Mouse (Mus musculus) embryonic fibroblast, embryonic 13.5 days (primary cell): ENCODE measurements around the gene Hdac7. TPM values are rescaled to one million over a fixed set of nuclear protein-coding genes. Genes with fewer than 3 reads are reported as not detected.

ENCODE experiments used
- H3K27ac ChIP-seq: 2 replicates; pipeline ENCODE4 v1.5.1; 2012; ENCODE audit warnings: low read length, control low read depth, inconsistent platforms; ENCODE audit not compliant: insufficient read depth
- H3K4me1 ChIP-seq: 2 replicates; pipeline ENCODE4 v1.6.1; 2011; ENCODE audit warnings: low read length; ENCODE audit not compliant: control insufficient read depth, insufficient read depth
- H3K4me3 ChIP-seq: 2 replicates; pipeline ENCODE4 v1.5.1; 2011; ENCODE audit warnings: mild to moderate bottlenecking, control low read depth, low read length; ENCODE audit not compliant: insufficient read depth
- CTCF ChIP-seq: IDR thresholded peaks from 2 replicates; pipeline ENCODE4 v1.5.1; 2011; ENCODE audit warnings: mild to moderate bottlenecking, control low read depth, low read length, moderate library complexity, borderline replicate concordance; ENCODE audit not compliant: insufficient read depth
- POLR2A ChIP-seq: IDR thresholded peaks from 2 replicates; pipeline ENCODE4 v1.6.1; 2011; ENCODE audit warnings: low read depth, mild to moderate bottlenecking, control low read depth, low read length, moderate library complexity
- polyA plus RNA-seq: library from polyadenylated mRNA; stranded (reverse); fragments of >200 nt; gene quantifications from 2 replicates; pipeline ENCODE4 v1.2.4, GENCODE M21; 2011; ENCODE audit warnings: low read depth; ENCODE audit not compliant: missing spikeins, insufficient read length

Hdac7 gene
- polyA plus RNA-seq, 1 experiment = 60.1 TPM

- Histone ChIP-seq H3K27ac (peak overlapping the region; percentile 87), H3K4me1 (peaks cover 13% of the 10 kb centered on the region), H3K4me3 (no peak overlapping the region)
- TF ChIP-seq CTCF (no peak), POLR2A (no peak)
These were observed 7.4 kb downstream of the Hdac7 start for GRCm38 (mm10) chr15:97836894-97837247.

- no peak for TF ChIP-seq POLR2A
- H3K4me1 ChIP-seq = peaks cover 13% of the 10 kb centered on the region
- H3K4me3 ChIP-seq = no peak overlapping the region
- H3K27ac ChIP-seq = peak overlapping the region; percentile 87
These were observed 8.0 kb downstream of the Hdac7 start for GRCm38 (mm10) chr15:97836153-97836893.

DNA sequence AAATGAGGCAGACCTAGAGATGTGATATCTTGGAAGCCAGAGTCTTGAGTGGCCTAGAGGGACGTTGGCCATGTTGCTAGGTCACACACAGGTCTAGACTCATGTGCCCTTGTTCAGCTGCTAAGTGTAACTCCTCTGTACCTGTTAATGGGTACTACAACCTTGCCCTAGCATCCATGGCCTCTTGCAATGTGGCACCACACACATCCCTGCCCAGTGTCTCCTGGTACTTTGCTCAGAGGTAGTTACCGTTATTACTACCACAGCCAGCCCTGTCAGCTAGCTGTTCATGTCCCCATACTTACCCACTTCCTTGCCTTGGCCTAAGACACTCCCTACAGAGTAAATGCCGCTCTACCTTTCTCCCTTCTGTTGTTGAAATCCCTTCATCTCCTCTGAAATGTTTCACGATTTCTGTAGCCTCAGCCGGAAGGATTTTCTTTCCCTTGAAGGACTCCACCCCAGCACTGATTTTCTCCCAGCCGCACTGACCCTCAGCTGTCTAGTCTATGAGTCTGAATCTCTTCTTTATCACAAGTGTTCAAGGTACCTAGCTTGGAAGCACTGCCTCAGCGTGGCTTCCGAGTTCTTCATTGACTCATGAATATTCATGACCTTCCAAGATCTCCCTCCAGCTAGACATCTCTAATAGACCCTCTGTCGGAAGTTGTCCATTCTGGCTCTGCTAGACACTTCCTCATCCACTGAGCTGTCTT is 11.4 kb downstream of the Hdac7 start:
- Histone ChIP-seq H3K27ac (peak overlapping the region; percentile 97), H3K4me3 (no peak overlapping the region), H3K4me1 (peaks cover 19% of the 10 kb centered on the region)
- TF ChIP-seq CTCF (no peak), POLR2A (no peak; the same call in 1 of the 2 replicates)

DNA sequence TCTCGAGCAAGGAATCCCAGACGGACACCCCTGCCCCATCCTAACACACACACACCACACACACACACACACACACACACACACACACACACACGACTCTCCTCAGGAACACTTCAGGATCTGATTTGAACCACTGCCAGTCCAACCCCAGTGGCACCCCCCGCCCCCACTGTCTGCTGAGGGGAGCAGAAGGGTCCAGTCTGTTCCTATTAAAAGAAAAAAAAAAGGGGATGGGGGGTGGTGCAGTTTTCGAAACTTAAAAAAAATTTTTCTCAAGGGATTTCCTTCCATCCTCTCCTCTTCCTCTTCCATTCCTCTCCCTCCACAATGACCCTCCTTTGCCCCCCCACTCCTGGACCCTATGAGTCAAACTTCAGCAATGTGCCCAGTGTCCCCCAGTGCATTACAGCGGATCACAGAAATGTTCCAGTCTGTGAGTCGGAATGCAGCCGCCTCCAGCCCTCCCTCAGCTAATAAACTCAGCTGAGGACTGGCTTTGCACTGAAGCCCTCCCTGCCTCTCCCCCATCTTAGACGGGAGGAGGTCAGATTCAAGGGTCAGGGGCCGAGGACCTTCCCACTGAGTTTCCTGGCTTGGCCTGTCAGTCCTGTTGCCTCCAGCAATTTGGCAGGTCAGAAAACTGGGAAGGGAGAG is 12.2 kb downstream of the Hdac7 start:
- H3K27ac ChIP-seq = peak overlapping the region; percentile 97

DNA sequence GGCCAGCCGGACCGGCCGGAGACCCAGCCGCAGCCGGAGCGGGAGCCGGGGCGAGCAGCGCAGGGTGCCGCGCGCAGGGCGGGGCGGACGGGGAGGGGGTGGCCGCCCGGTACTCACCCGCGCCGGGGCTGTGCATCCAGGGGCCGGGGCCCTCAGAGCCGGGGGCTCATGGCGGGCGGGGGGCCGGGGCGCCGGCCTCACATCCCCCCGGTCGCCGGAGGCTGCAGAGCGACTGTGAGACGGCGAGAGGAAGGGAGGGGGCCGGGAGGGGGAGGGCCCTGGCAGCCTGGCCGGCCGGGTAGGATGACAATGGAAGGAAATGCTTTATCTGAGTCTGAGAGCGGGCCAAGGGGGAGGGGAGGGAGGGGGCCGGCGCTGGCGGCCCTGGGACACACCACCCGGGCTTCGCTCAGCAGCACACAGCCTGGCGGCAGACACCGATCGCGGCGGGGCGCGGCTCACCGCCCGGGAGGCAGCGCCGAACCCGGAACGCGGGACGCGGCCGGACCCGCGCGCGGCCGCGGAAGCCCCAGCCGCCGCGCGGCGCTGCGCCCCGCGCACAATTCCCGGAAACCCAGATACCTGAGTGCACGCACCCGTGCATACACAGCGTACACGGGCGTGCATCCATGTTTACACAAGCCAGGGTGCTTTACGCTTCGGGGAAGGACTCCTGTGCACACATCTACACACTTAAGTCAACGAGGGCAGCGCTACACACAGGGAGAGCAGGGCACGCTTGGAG is 12.9 kb downstream of the Hdac7 start:
- Histone ChIP-seq H3K4me1 (peaks cover 24% of the 10 kb centered on the region), H3K27ac (peak overlapping the region; percentile 97), H3K4me3 (peak overlapping the region; percentile 97)
- TF ChIP-seq CTCF = no peak
- peak; percentile 63 for TF ChIP-seq POLR2A

More for the DNA sequence above, 12.2 kb downstream of the Hdac7 start:
- peak overlapping the region; percentile 97 for H3K4me3 ChIP-seq
- TF ChIP-seq CTCF (no peak), POLR2A (no peak; the same call in none of the 2 replicates)
- H3K4me1 ChIP-seq = peaks cover 19% of the 10 kb centered on the region

DNA sequence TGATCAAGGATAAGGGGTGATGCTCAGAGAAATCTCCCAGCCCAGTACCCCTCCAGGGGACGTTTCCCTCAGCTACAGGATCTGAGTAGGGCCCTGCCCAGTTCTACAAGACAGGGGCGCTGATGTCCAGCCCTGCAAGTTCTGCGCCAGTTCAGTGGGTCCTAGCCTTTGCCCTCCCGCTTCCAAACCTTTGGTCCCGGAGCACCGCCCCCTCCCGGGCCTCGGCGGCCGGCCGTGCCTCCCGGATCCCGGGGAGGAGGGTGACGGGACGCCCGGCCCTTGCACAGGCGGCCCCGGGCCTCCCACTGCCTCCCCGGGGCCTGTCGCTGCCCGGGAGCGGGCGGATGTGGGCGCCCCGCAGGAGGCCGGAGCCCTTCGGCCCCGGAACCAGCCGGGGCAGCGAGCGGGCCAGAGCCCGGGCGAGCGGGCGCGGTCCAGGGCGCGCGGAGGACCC is 13.5 kb downstream of the Hdac7 start:
- Histone ChIP-seq H3K4me3 (peak overlapping the region; percentile 97), H3K4me1 (peaks cover 24% of the 10 kb centered on the region), H3K27ac (peak overlapping the region; percentile 86)
- TF ChIP-seq CTCF (no peak), POLR2A (no peak; the same call in 1 of the 2 replicates)

- TF ChIP-seq POLR2A (0 out of 2 replicates have a peak, but pooled peaks have one; percentile 9), CTCF (no peak)
- Histone ChIP-seq H3K4me3 (peak overlapping the region; percentile 97), H3K4me1 (peaks cover 24% of the 10 kb centered on the region), H3K27ac (peak overlapping the region; percentile 86)
These were observed 14.0 kb downstream of the Hdac7 start for GRCm38 (mm10) chr15:97830253-97830787.

GRCm38 (mm10) chr15:97829432-97829831 is 14.9 kb downstream of the Hdac7 start:
- Histone ChIP-seq H3K4me1 (peaks cover 29% of the 10 kb centered on the region), H3K4me3 (peak overlapping the region; percentile 97)

GRCm38 (mm10) chr15:97828901-97829338 is 15.4 kb downstream of the Hdac7 start:
- peaks cover 33% of the 10 kb centered on the region for H3K4me1 ChIP-seq
- peak overlapping the region; percentile 36 for H3K27ac ChIP-seq
- TF ChIP-seq CTCF (no peak), POLR2A (no peak)
- peak overlapping the region; percentile 97 for H3K4me3 ChIP-seq

More at GRCm38 (mm10) chr15:97829432-97829831, 14.9 kb downstream of the Hdac7 start:
- peak overlapping the region; percentile 20 for H3K27ac ChIP-seq
- TF ChIP-seq CTCF = no peak
- TF ChIP-seq POLR2A = no peak
